Mouse (Mus musculus) myocyte (in vitro differentiated cells): Measurements from ENCODE around the gene Unc5b.

Experiments used
- CEBPB ChIP-seq: IDR thresholded peaks from 2 replicates; pipeline ENCODE4 v1.6.1; 2011; ENCODE audit warnings: mild to moderate bottlenecking, moderate library complexity; ENCODE audit not compliant: poor library complexity, insufficient read depth, severe bottlenecking
- E2F4 ChIP-seq: IDR thresholded peaks from one replicate; pipeline ENCODE4 v1.6.1; 2011; ENCODE audit warnings: mild to moderate bottlenecking, control low read depth, moderate library complexity; ENCODE audit not compliant: insufficient read depth
- MAX ChIP-seq: IDR thresholded peaks from one replicate; pipeline ENCODE4 v1.6.1; 2011; ENCODE audit warnings: low read depth, mild to moderate bottlenecking, control low read depth
- MYOD1 ChIP-seq, 3 experiments: IDR thresholded peaks; one replicate each; pipeline ENCODE4 v1.6.1; 2011; ENCODE audit warnings: control low read depth in 2 of 3, low read depth in 2 of 3, mild to moderate bottlenecking in 2 of 3, moderate library complexity in 1 of 3; ENCODE audit not compliant: insufficient read length in 2 of 3, control insufficient read depth in 1 of 3
- MYOG ChIP-seq, 3 experiments: IDR thresholded peaks; one replicate each; pipeline ENCODE4 v1.6.1; 2011; ENCODE audit warnings: control low read depth in 2 of 3, low read depth in 2 of 3, mild to moderate bottlenecking in 2 of 3; ENCODE audit not compliant: insufficient read length in 2 of 3, control insufficient read depth in 1 of 3, insufficient read depth in 1 of 3
- POLR2A ChIP-seq: IDR thresholded peaks from one replicate; pipeline ENCODE4 v1.6.1; 2011; ENCODE audit warnings: low read depth, mild to moderate bottlenecking, control low read depth, moderate library complexity; ENCODE audit not compliant: insufficient read length
- SRF ChIP-seq: IDR thresholded peaks from one replicate; pipeline ENCODE4 v1.6.1; 2011; ENCODE audit warnings: low read depth; ENCODE audit not compliant: control insufficient read depth, insufficient read length
- TCF12 ChIP-seq: IDR thresholded peaks from one replicate; pipeline ENCODE4 v1.6.1; 2011; ENCODE audit warnings: mild to moderate bottlenecking, control low read depth; ENCODE audit not compliant: poor library complexity, insufficient read depth, severe bottlenecking
- USF1 ChIP-seq: IDR thresholded peaks from one replicate; pipeline ENCODE4 v1.6.1; 2011; ENCODE audit warnings: low read depth, mild to moderate bottlenecking, control low read depth, moderate library complexity

DNA sequence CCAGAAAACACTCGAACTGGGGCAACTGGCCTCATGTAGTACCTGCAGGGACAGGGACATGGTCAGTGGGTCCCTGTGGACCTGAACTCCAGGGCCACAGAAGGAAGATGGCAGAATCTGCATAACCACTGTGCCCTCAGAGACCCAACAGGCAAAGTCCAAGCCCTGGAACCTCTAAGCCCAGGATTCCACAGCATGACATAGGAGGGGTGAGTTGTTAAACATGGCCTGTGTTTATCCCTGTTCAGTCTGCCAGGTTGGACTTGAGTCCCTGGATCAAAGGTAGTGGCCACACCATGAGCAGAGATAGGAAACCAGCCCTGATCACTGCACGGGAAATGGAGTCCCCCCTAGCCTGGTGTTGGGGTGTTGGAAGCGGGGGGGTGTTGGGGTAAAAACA, 114.9 kb downstream of the Unc5b start:
- TF ChIP-seq USF1: no peak
- TF ChIP-seq POLR2A: no peak
- no peak for TF ChIP-seq TCF12
- TF ChIP-seq MYOG (IDR thresholded peaks at IDR 0.05; ENCODE audit: control insufficient read depth in 1 of 3, insufficient read depth in 1 of 3, insufficient read length in 2 of 3, low read depth in 2 of 3): no peak
- no peak for TF ChIP-seq MYOD1 (IDR thresholded peaks at IDR 0.05; ENCODE audit: control insufficient read depth in 1 of 3, insufficient read length in 2 of 3, low read depth in 2 of 3)
- no peak for TF ChIP-seq MAX
- TF ChIP-seq CEBPB: no peak
- no peak for TF ChIP-seq SRF
- TF ChIP-seq E2F4: no peak
